Mouse (Mus musculus) kidney, embryonic 14.5 days (tissue): ENCODE data around the gene Adgre4. TPM values are rescaled to one million over a fixed set of nuclear protein-coding genes. Genes with fewer than 3 reads are reported as not detected.

Experiments used
- ATAC-seq: fragments of 200-750 bp; cut with Nextera tagmentation; 2 replicates; pipeline ENCODE4 v1.8.0; 2017; ENCODE audit warnings: moderate number of reproducible peaks, mild to moderate bottlenecking, moderate TSS enrichment, moderate library complexity; ENCODE audit not compliant: low FRiP score, low TSS enrichment
- H3K27ac ChIP-seq: fragments of 300-500 bp; sonication (generic); 2 replicates; pipeline ENCODE4 v1.5.1; 2014; ENCODE audit warnings: low read depth, mild to moderate bottlenecking, low read length, moderate library complexity, mixed read lengths
- H3K27me3 ChIP-seq: fragments of 300-500 bp; sonication (generic); 2 replicates; pipeline ENCODE4 v1.6.1; 2014; ENCODE audit warnings: mild to moderate bottlenecking, low read length; ENCODE audit not compliant: control insufficient read depth, insufficient read depth
- H3K36me3 ChIP-seq: fragments of 300-500 bp; sonication (generic); 2 replicates; pipeline ENCODE4 v1.6.1; 2014; ENCODE audit warnings: low read length, mixed read lengths; ENCODE audit not compliant: control insufficient read depth, insufficient read depth
- H3K4me1 ChIP-seq: fragments of 300-500 bp; sonication (generic); 2 replicates; pipeline ENCODE4 v1.6.1; 2014; ENCODE audit warnings: low read length, mixed read lengths; ENCODE audit not compliant: control insufficient read depth, insufficient read depth
- H3K4me2 ChIP-seq: fragments of 300-500 bp; sonication (generic); replicated peaks from 2 replicates; pipeline ENCODE4 v1.6.1; 2014; ENCODE audit warnings: low read depth, mild to moderate bottlenecking, low read length
- H3K4me3 ChIP-seq: fragments of 300-500 bp; sonication (generic); 2 replicates; pipeline ENCODE4 v1.5.1; 2014; ENCODE audit warnings: mild to moderate bottlenecking, low read length
- H3K9ac ChIP-seq: fragments of 300-500 bp; sonication (generic); 2 replicates; pipeline ENCODE4 v1.6.1; 2014; ENCODE audit warnings: low read depth, mild to moderate bottlenecking, low read length, moderate library complexity
- H3K9me3 ChIP-seq: fragments of 300-500 bp; sonication (generic); 2 replicates; pipeline ENCODE4 v1.6.1; 2016; ENCODE audit warnings: low read length; ENCODE audit not compliant: control insufficient read depth
- WGBS: fragments of 180-500 bp; shearing (Covaris S2); extraction: QIAGEN DNeasy Blood & Tissue Kit; methylation state at CpG from one replicate; pipeline ENCODE4 v1.1.7; 2014; 5-methylcytosine and 5-hydroxymethylcytosine counted together
- polyA plus RNA-seq: library from polyadenylated mRNA; unstranded; fragments of >200 nt; fragmentation: Nextera tagmentation; extraction: Ambion mirVana; gene quantifications from 2 replicates; pipeline ENCODE4 v1.2.1, GENCODE M21; 2014

Gene Adgre4
- polyA plus RNA-seq, result 0.10 and 0.81 TPM in 2 replicates

GRCm38 (mm10) chr17:55749786-55750185 lies at the start of gene Adgre4:
Gene Adgre4, plus strand, starts transcription at chr17:55749984.
- no peak for ATAC-seq
- no peaks in the 10 kb centered on the region for H3K4me1 ChIP-seq
- H3K27me3 ChIP-seq, result no peaks in the 10 kb centered on the region
- WGBS, result 58% methylated on average over 2 of the region's 2 CpGs
- no peak within 1 kb of the TSS for H3K4me3 ChIP-seq
- H3K4me2 ChIP-seq, result no peak within 1 kb of the TSS
- no peaks in the 10 kb centered on the region for H3K36me3 ChIP-seq
- H3K27ac ChIP-seq, result no peak within 1 kb of the TSS
- H3K9ac ChIP-seq, result no peak within 1 kb of the TSS
- no peaks in the 10 kb centered on the region for H3K9me3 ChIP-seq

GRCm38 (mm10) chr17:55702161-55702820 lies 47.5 kb upstream of the Adgre4 start:
- Histone ChIP-seq H3K9me3 (no peaks in the 10 kb centered on the region), H3K4me2 (no peak overlapping the region), H3K4me1 (no peaks in the 10 kb centered on the region), H3K27ac (no peak overlapping the region), H3K4me3 (no peak overlapping the region), H3K27me3 (no peaks in the 10 kb centered on the region), H3K9ac (no peak overlapping the region), H3K36me3 (peaks cover 20% of the 10 kb centered on the region; the same call in 1 of the 2 replicates)
- peak; percentile 76 for ATAC-seq
- 66% methylated on average over 3 of the region's 3 CpGs for WGBS

GRCm38 (mm10) chr17:55702865-55703264 lies 46.9 kb upstream of the Adgre4 start:
- Histone ChIP-seq H3K27ac (no peak overlapping the region), H3K9ac (no peak overlapping the region), H3K27me3 (no peaks in the 10 kb centered on the region), H3K4me2 (no peak overlapping the region), H3K4me3 (no peak overlapping the region), H3K9me3 (no peaks in the 10 kb centered on the region), H3K4me1 (no peaks in the 10 kb centered on the region), H3K36me3 (peaks cover 14% of the 10 kb centered on the region; the same call in 1 of the 2 replicates)
- no peak for ATAC-seq
- 65% methylated on average over 5 of the region's 5 CpGs for WGBS

GRCm38 (mm10) chr17:55711984-55712811 lies 37.6 kb upstream of the Adgre4 start, which contains the start of gene Pot1b:
Gene Pot1b, minus strand, starts transcription at chr17:55712628.
- Histone ChIP-seq H3K36me3 (peaks cover 11% of the 10 kb centered on the region; the same call in 1 of the 2 replicates), H3K9ac (peak within 1 kb of the TSS; percentile 70), H3K4me1 (no peaks in the 10 kb centered on the region), H3K9me3 (no peaks in the 10 kb centered on the region), H3K4me3 (peak within 1 kb of the TSS; percentile 69), H3K4me2 (peak within 1 kb of the TSS; percentile 68), H3K27me3 (no peaks in the 10 kb centered on the region), H3K27ac (no peak within 1 kb of the TSS)
- ATAC-seq, result peak; percentile 100
- under 1% methylated on average over 36 of the region's 37 CpGs for whole genome bisulfite sequencing

- H3K9ac ChIP-seq, result no peak overlapping the region
- no peak overlapping the region for H3K27ac ChIP-seq
- H3K36me3 ChIP-seq, result no peaks in the 10 kb centered on the region
- no peaks in the 10 kb centered on the region for H3K27me3 ChIP-seq
- ATAC-seq, result no peak
- no peaks in the 10 kb centered on the region for H3K4me1 ChIP-seq
- H3K9me3 ChIP-seq, result no peaks in the 10 kb centered on the region
- H3K4me2 ChIP-seq, result no peak overlapping the region
- 76% methylated on average over 1 of the region's 1 CpGs for WGBS
- no peak overlapping the region for H3K4me3 ChIP-seq
Observed at GRCm38 (mm10) chr17:55721270-55721669, 28.5 kb upstream of the Adgre4 start.

- Histone ChIP-seq H3K9me3 (no peaks in the 10 kb centered on the region), H3K27ac (no peak overlapping the region), H3K27me3 (no peaks in the 10 kb centered on the region), H3K4me1 (no peaks in the 10 kb centered on the region), H3K9ac (no peak overlapping the region), H3K36me3 (no peaks in the 10 kb centered on the region), H3K4me2 (no peak overlapping the region), H3K4me3 (no peak overlapping the region)
- 65% methylated on average over 2 of the region's 2 CpGs for WGBS
- no peak for ATAC-seq
Observed at GRCm38 (mm10) chr17:55722250-55722649, 27.5 kb upstream of the Adgre4 start.

- Histone ChIP-seq H3K4me3 (no peak overlapping the region), H3K4me2 (no peak overlapping the region), H3K36me3 (no peaks in the 10 kb centered on the region), H3K4me1 (no peaks in the 10 kb centered on the region), H3K27me3 (no peaks in the 10 kb centered on the region), H3K9ac (no peak overlapping the region), H3K27ac (no peak overlapping the region), H3K9me3 (no peaks in the 10 kb centered on the region)
- no peak for ATAC-seq
- WGBS, result 75% methylated on average over 2 of the region's 2 CpGs
Observed at GRCm38 (mm10) chr17:55726193-55726592, 23.6 kb upstream of the Adgre4 start.

- Histone ChIP-seq H3K4me1 (no peaks in the 10 kb centered on the region), H3K9ac (no peak overlapping the region), H3K27me3 (no peaks in the 10 kb centered on the region), H3K4me3 (no peak overlapping the region), H3K9me3 (no peaks in the 10 kb centered on the region), H3K36me3 (no peaks in the 10 kb centered on the region), H3K27ac (no peak overlapping the region), H3K4me2 (no peak overlapping the region)
- no peak for ATAC-seq
- 85% methylated on average over 1 of the region's 1 CpGs for whole genome bisulfite sequencing
Observed at GRCm38 (mm10) chr17:55736675-55737074, 13.1 kb upstream of the Adgre4 start.

GRCm38 (mm10) chr17:55751170-55751569 lies 1.4 kb downstream of the Adgre4 start:
- H3K9me3 ChIP-seq, result no peaks in the 10 kb centered on the region
- WGBS, result 71% methylated on average over 2 of the region's 2 CpGs
- H3K27ac ChIP-seq, result no peak overlapping the region
- H3K9ac ChIP-seq, result no peak overlapping the region
- no peaks in the 10 kb centered on the region for H3K36me3 ChIP-seq
- H3K27me3 ChIP-seq, result no peaks in the 10 kb centered on the region
- ATAC-seq, result no peak
- H3K4me2 ChIP-seq, result no peak overlapping the region
- H3K4me1 ChIP-seq, result no peaks in the 10 kb centered on the region
- H3K4me3 ChIP-seq, result no peak overlapping the region
